Comparison of ENCODE assay signal across 8 mouse cellular contexts in the genomic region with DNA sequence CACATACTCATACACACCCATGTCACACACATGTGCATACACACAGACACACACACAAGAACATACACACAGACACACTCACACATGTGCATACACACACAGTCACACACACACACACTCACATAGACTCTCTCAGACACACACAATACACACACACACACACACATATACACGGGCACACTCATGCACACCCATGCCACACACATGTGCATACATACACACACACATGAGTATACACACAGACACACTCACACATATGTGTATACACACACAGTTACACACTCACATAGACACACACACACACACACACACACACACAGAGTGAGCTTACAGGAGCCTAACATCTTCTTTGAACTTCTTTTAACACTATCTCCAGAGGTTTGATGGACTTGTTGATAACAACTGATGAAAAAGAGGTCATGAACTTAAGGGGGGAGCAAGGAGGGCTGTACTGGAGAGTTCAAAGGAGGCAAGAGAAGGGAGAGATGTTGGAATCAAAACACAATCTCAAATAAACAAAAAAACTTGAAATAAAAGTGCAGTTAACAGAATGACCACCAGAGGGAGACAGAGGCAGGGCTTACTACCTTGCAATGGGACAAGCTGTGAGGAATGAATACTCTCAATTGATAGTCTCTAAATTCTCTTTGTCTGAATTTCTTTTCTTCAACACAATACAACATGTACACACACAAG. TPM values are rescaled to one million over a fixed set of nuclear protein-coding genes. Genes with fewer than 3 reads are reported as not detected.
A peak's percentile ranks its signal among the peaks of the same experiment; 100 is the strongest.
DNase-seq lines count a peak whose midpoint lies in the region; ATAC-seq and TF ChIP-seq lines count a peak whose summit lies in the region.

No protein-coding gene starts in this region.

- WGBS in forebrain, embryonic 15.5 days = 96% methylated on average over 1 of the region's 1 CpGs
- WGBS in lung, postnatal 0 days = 96% methylated on average over 1 of the region's 1 CpGs
- 96% methylated on average over 1 of the region's 1 CpGs for WGBS in stomach, embryonic 15.5 days

- no peak overlapping the region for H3K27ac ChIP-seq in forebrain, embryonic 15.5 days (replicated peaks)
- no peak overlapping the region for H3K27ac ChIP-seq in lung, postnatal 0 days (ENCODE audit: low read length)
- no peak overlapping the region for H3K27ac ChIP-seq in stomach, embryonic 15.5 days

- no peak overlapping the region for H3K4me3 ChIP-seq in forebrain, embryonic 15.5 days
- no peak overlapping the region for H3K4me3 ChIP-seq in lung, postnatal 0 days (ENCODE audit: low read depth, low read length)
- H3K4me3 ChIP-seq in stomach, embryonic 15.5 days (replicated peaks) = no peak overlapping the region

- peak; percentile 69 for ATAC-seq in forebrain, embryonic 15.5 days (replicated peaks)
- no peak for ATAC-seq in lung, postnatal 0 days
- peak; percentile 32; the same call in 1 of the 2 replicates for ATAC-seq in stomach, embryonic 15.5 days (ENCODE audit: insufficient read depth, low FRiP score, low read depth)

- no peak overlapping the region for H3K4me2 ChIP-seq in forebrain, embryonic 15.5 days (replicated peaks)
- no peak overlapping the region for H3K4me2 ChIP-seq in lung, postnatal 0 days (replicated peaks; ENCODE audit: low read depth, low read length)
- H3K4me2 ChIP-seq in stomach, embryonic 15.5 days = no peak overlapping the region

- H3K9ac ChIP-seq in forebrain, embryonic 15.5 days (replicated peaks) = no peak overlapping the region
- no peak overlapping the region for H3K9ac ChIP-seq in lung, postnatal 0 days (replicated peaks; ENCODE audit: low read depth)
- H3K9ac ChIP-seq in stomach, embryonic 15.5 days = no peak overlapping the region

- TF ChIP-seq CTCF in lung, postnatal 0 days (IDR thresholded peaks at IDR 0.05) = peak; percentile 93

- intact Hi-C loops in gastrocnemius, postnatal 36 days (cut with DNase I) = no loop called here

- no peaks in the 10 kb centered on the region for H3K9me3 ChIP-seq in forebrain, embryonic 15.5 days
- no peaks in the 10 kb centered on the region for H3K9me3 ChIP-seq in lung, postnatal 0 days (ENCODE audit: low read length)
- no peaks in the 10 kb centered on the region for H3K9me3 ChIP-seq in stomach, embryonic 15.5 days

- no peaks in the 10 kb centered on the region for H3K27me3 ChIP-seq in forebrain, embryonic 15.5 days
- H3K27me3 ChIP-seq in lung, postnatal 0 days (replicated peaks; ENCODE audit: insufficient read depth, low read length) = no peaks in the 10 kb centered on the region
- no peaks in the 10 kb centered on the region for H3K27me3 ChIP-seq in stomach, embryonic 15.5 days (replicated peaks)

- TF ChIP-seq EP300 in lung, postnatal 0 days (IDR thresholded peaks at IDR 0.05) = no peak

- H3K4me1 ChIP-seq in forebrain, embryonic 15.5 days = 0 out of 2 replicates have a peak, but pooled peaks cover 3% of the 10 kb centered on the region
- H3K4me1 ChIP-seq in lung, postnatal 0 days (ENCODE audit: insufficient read depth, low read depth, low read length) = no peaks in the 10 kb centered on the region
- H3K4me1 ChIP-seq in stomach, embryonic 15.5 days = no peaks in the 10 kb centered on the region

- DNase-seq in gastrocnemius, adult 18-20 months (ENCODE audit: low spot score) = peak; percentile 39
- no peak for DNase-seq in gastrocnemius, postnatal 36 days
- peak; percentile 36 for DNase-seq in thymus, postnatal 14 days
- no peak for DNase-seq in thymus, adult 18-20 months
- peak; percentile 47 for DNase-seq in lung, postnatal 0 days (ENCODE audit: low spot score)
- no peak for DNase-seq in frontal cortex, postnatal 14 days (ENCODE audit: low spot score in 2 of 2)

- H3K36me3 ChIP-seq in forebrain, embryonic 15.5 days = no peaks in the 10 kb centered on the region
- H3K36me3 ChIP-seq in lung, postnatal 0 days (ENCODE audit: insufficient read depth, low read length) = no peaks in the 10 kb centered on the region
- H3K36me3 ChIP-seq in stomach, embryonic 15.5 days = no peaks in the 10 kb centered on the region

RNA-seq across cellular contexts. Expression of a gene that starts 14.1 kb away (rescaled TPM):
- under 1 TPM in 1 of 2 experiments, not detected in 1; 0.05 TPM for total RNA-seq in gastrocnemius, adult 18-20 months (2021)
- total RNA-seq in gastrocnemius, postnatal 36 days (2021) = under 1 TPM; 0.05 to 0.10 TPM
- 7.9 and 8.4 TPM in 2 replicates for polyA plus RNA-seq in forebrain, embryonic 15.5 days (2015; fragmentation: Nextera tagmentation; extraction: Ambion mirVana)
- polyA plus RNA-seq in lung, postnatal 0 days (2015; fragmentation: Nextera tagmentation; extraction: Ambion mirVana) = 0.20 TPM in 2 replicates
- polyA plus RNA-seq in stomach, embryonic 15.5 days (2015; fragmentation: Nextera tagmentation; extraction: Ambion mirVana) = 0.78 and 0.83 TPM in 2 replicates

RNA-seq across cellular contexts. Expression of a gene that starts 14.8 kb away (rescaled TPM):
- 100 to 1,000 TPM; 316 to 427 TPM for total RNA-seq in gastrocnemius, adult 18-20 months (2021)
- 100 to 1,000 TPM; 302 to 349 TPM for total RNA-seq in gastrocnemius, postnatal 36 days (2021)
- polyA plus RNA-seq in forebrain, embryonic 15.5 days (2015; fragmentation: Nextera tagmentation; extraction: Ambion mirVana) = 38.9 and 41.4 TPM in 2 replicates
- polyA plus RNA-seq in lung, postnatal 0 days (2015; fragmentation: Nextera tagmentation; extraction: Ambion mirVana) = 68.9 and 75.9 TPM in 2 replicates
- polyA plus RNA-seq in stomach, embryonic 15.5 days (2015; fragmentation: Nextera tagmentation; extraction: Ambion mirVana) = 87.9 and 103 TPM in 2 replicates

RNA-seq across cellular contexts. Expression of a gene that starts 46.4 kb away (rescaled TPM):
- total RNA-seq in gastrocnemius, adult 18-20 months (2021) = 10 to 100 TPM; 51.9 to 61.6 TPM
- 10 to 100 TPM; 60.2 to 63.7 TPM for total RNA-seq in gastrocnemius, postnatal 36 days (2021)
- 44.0 and 47.0 TPM in 2 replicates for polyA plus RNA-seq in forebrain, embryonic 15.5 days (2015; fragmentation: Nextera tagmentation; extraction: Ambion mirVana)
- polyA plus RNA-seq in lung, postnatal 0 days (2015; fragmentation: Nextera tagmentation; extraction: Ambion mirVana) = 28.3 and 29.0 TPM in 2 replicates
- polyA plus RNA-seq in stomach, embryonic 15.5 days (2015; fragmentation: Nextera tagmentation; extraction: Ambion mirVana) = 52.5 and 56.2 TPM in 2 replicates

RNA-seq across cellular contexts. Expression of a gene that starts 53.2 kb away (rescaled TPM):
- under 1 TPM in 1 of 2 experiments, not detected in 1; 0.09 TPM for total RNA-seq in gastrocnemius, adult 18-20 months (2021)
- total RNA-seq in gastrocnemius, postnatal 36 days (2021) = not detected
- polyA plus RNA-seq in forebrain, embryonic 15.5 days (2015; fragmentation: Nextera tagmentation; extraction: Ambion mirVana) = 0.15 and 0.27 TPM in 2 replicates
- 0.04 and 0.08 TPM in 2 replicates for polyA plus RNA-seq in lung, postnatal 0 days (2015; fragmentation: Nextera tagmentation; extraction: Ambion mirVana)
- polyA plus RNA-seq in stomach, embryonic 15.5 days (2015; fragmentation: Nextera tagmentation; extraction: Ambion mirVana) = 0.08 and 0.09 TPM in 2 replicates

Comparison
In these comparisons a context has a peak if more than half of its experiments do, and no peak if none do; other contexts are left out.
1. DNase-seq: peak in gastrocnemius, adult 18-20 months (single experiment), thymus, postnatal 14 days (single experiment) and lung, postnatal 0 days (single experiment); none in gastrocnemius, postnatal 36 days (0 of 2), thymus, adult 18-20 months (0 of 2) and frontal cortex, postnatal 14 days (0 of 2).